Mouse (Mus musculus) frontal cortex, postnatal 25 days (tissue): ENCODE measurements at regions not wholly inside any gene's neighbourhood (a gene's known extent, or its start where the extent isn't known, plus 50 kb on each side); places are given as distances from the start of the nearest gene placed in this dataset.
A peak's percentile ranks its signal among the peaks of the same experiment; 100 is the strongest.

Experiments
- DNase-seq, 2 experiments: peaks; one replicate each; pipeline ENCODE4 v3.0.0; 2022; ENCODE audit warnings: low spot score in 2 of 2

DNA sequence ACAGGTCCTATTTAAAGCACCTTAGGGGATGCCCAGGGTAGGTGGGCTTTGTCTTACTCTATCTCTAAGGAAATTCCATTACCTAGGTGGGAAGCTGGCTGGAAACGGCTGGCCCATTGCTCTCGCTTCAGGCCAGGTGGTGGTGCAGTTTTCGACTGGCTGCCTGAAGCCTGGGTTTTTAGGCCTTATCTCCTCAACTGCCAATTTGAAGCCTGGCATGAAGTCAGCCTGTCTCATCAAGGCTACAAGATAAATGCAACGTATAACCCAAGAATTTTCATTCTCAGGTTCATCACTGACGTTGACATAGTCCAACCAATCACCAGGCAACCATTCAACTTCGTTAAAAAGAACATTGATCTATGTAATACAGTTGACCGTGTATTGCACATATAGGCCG, 417.3 kb upstream of the Gm6657 start:
- DNase-seq: no peak

- peak; percentile 88 to 89 for DNase-seq
Observed at GRCm38 (mm10) chr12:77780885-77781698, 412.9 kb upstream of the Gm6657 start.

GRCm38 (mm10) chr12:77783909-77784308, 410.1 kb upstream of the Gm6657 start:
- no peak for DNase-seq

DNA sequence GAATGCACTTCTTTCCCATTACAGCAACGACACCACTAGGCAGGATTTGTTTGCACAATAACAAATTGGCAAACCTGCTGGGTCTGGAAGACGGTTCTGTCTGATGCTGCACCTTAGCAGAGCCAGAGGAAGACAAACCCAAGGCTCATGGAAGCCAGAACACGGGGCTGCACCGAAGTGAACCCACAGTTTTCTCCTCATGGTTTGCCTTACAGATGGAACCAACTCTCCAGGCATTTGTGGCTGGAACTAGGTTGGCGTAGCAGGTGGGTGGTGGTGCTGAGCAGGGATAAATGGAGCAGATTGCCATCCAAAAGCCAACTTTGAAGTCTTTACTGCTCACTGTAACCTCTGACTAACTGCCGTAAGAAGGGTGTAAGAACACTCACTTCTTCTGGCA, 408.4 kb upstream of the Gm6657 start:
- DNase-seq: no peak

DNA sequence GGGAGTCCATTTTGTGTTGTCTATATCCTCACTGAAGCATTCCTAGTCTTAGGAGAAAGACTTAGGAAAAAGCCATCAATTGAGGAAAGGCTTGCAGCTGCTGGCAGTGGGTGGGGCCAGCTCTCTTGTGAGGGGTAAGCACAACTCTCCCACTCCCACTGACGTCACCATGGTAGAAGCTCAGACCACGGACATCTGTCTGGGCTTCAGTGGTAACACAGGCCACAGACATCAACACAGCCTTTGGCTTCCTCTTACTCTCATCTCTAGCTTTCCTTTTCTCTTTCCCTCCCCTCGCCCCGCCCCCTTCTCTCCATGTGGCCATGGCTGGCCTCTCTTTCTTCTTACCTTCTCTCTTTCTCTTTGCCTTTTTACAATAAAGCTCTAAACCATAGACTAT, 407.4 kb upstream of the Gm6657 start:
- no peak for DNase-seq

DNA sequence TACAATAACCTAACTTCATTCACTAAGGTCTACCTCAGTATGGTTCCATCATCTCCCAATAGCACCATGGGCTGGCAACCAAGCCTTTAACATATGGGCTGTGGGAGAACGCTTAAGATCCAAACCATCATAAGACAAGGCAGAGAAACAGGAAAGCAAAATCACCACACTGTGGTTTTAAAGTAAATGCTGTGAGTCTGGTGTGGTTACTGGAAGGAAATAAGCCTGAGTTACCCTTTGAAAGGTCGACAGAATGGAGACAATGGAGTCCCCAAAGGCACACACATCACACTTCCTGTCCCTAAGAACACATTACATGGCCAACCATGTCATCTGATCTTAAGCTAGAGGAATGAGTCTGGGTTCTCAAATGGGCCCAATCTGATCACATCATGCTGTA, 405.8 kb upstream of the Gm6657 start:
- no peak for DNase-seq

GRCm38 (mm10) chr12:77789427-77789826, 404.6 kb upstream of the Gm6657 start:
- no peak for DNase-seq

- no peak for DNase-seq
Observed at GRCm38 (mm10) chr12:77789871-77790270, 404.2 kb upstream of the Gm6657 start.

GRCm38 (mm10) chr12:77790891-77791672, 403.0 kb upstream of the Gm6657 start:
- no peak for DNase-seq

DNA sequence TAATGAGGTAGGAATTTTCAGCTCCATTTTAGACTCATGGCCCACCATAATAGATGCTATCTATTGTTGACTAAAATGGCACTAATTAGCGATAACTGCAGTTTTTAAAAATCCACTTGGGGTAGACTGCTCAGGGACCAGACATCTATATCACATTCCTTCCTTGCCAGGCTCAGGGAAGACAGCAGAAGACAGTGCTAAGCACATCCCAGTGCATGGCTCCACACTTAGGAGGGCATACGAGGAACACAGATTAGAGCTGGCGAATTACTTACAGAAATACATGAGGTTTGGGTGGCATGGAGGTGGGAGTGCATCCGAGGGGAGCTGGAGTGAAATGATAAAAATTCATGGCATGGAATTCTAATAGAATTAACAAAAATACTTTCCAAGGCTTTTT, 395.5 kb upstream of the Gm6657 start:
- no peak for DNase-seq

DNA sequence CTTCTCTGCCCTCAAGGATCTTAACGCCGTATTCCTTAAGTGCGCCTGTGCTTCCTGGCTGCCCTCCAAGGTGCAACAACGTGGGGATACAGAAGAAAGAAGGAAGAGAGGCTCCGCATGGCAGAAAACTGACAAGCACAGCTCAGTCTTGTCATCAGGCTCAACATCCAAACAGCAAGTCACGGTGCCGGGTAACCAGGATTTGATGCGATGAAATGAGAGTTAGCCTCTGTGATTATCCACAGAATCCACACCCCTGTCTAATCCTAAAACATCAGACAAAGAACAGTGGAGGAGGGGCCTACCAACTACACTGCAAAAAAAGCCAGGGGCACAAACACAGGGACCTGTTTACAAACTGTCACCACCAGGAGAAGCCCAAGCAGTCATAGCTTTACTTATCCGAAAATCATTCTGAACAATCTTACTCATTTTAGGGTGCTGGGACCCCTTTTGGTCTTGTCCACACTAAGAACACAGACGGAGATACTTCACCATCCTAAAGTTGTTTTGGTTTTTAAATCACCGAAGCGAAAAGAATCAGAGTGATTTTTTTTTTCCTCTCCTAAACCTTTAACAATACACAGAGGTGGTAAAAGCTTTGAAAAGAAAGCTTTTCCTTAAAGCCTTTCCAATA, 394.8 kb upstream of the Gm6657 start:
- no peak for DNase-seq

DNA sequence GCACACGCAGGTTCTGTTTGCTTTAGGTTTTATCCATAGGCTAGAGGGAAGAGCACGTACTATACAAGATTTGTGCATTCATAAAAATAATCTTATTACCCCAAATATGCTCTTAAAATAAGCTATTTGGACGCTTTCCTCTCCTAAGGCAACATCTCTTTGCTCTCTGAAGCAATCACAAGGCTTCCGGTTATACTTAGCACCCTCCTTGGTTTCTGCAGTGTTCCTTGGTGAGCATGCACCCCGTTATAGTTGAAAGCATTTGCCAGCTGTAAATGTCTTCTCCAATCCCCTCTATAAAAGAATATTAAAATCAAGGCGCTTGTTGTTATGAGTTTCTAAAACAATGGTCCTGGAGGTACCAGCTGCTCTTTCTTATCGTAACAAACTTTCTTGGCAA, 386.4 kb upstream of the Gm6657 start:
- no peak for DNase-seq

GRCm38 (mm10) chr12:77811276-77811675, 382.8 kb upstream of the Gm6657 start:
- no peak for DNase-seq

GRCm38 (mm10) chr12:77819456-77819855, 374.6 kb upstream of the Gm6657 start:
- DNase-seq: no peak

DNA sequence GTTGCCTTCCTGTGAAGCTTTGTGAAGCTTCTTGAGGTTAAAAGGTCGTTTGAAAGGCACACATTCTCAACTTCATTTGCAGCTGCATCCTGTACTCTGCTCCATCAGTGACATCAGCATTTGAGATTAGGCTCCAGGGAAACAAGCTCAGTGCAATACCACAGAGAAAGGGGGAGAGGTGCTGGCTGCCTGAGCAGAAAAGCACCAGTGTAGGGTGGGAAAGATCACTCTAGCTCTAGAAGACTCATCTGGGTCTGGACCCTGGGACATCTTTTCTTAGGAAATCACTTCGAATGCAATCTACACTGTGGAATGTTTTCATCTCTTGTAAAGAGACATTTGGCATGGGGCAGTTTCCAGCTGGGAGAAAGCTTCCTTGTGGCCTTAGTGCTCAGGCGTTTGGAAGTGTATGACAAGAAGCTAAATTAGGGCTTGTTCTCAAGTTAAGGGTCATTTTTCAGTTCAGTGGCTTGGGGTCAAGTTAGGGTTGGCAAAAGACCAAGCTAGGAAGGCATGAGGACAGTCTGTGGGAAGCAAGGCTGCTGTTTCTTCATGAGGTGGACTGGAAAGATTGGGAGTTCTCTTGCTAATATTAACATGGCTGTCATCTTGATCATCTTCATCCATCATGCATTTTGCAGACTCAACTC, 370.5 kb upstream of the Gm6657 start:
- DNase-seq: no peak

DNA sequence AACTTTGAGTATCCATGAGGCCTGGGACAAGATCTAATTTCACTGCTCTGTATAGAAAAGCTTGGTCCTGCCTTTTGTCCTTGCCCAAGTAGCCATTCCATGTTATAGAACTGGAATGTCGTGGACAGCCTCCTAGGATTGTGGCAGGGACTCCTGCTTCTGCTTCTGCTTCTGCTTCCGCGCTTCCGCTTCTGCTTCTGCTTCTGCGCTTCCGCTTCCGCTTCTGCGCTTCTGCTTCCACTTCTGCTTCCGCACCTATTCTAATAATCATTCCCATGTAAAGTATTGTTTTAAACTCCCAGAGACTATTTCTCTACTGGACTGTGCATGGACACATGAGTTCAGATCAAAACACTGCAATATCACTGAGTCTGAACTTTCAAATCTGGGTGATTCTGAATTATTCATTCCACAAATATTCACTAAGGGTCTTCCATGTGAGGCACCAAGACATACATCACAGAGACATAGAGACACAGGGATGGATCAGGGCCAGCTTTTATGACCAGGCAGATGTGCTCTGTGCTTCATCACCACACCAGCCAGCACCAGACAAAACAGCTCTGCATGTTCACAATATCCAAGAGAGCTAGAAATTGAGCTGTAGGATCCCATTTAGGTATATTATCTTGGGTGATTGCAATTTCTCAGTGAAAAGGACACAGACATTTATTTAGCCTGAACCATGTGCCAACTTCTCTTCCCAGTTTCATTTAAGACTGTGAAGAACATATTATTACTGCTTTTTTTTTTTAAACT, 360.5 kb upstream of the Gm6657 start:
- DNase-seq: no peak

- no peak for DNase-seq
Observed at GRCm38 (mm10) chr12:77834891-77835290, 359.2 kb upstream of the Gm6657 start.

DNA sequence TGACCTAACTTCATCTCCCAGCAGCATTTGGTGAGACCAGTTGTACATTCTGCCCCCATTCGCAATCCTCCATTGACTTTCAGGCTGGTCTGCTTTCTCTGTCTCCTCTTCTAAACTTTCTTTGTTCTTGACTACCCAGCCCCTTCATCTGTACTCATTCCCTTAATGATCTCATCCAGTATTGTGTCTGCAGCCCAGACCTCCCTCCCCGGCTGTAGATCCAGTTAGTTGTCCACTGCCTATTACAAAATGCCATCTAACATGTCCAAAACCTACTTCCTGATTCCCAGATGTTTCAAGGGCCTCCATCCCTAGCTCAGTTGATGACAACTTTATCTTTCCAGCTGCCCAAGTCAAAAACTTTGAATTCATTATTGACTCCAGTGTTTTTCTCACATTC, 357.8 kb upstream of the Gm6657 start:
- DNase-seq: no peak

DNA sequence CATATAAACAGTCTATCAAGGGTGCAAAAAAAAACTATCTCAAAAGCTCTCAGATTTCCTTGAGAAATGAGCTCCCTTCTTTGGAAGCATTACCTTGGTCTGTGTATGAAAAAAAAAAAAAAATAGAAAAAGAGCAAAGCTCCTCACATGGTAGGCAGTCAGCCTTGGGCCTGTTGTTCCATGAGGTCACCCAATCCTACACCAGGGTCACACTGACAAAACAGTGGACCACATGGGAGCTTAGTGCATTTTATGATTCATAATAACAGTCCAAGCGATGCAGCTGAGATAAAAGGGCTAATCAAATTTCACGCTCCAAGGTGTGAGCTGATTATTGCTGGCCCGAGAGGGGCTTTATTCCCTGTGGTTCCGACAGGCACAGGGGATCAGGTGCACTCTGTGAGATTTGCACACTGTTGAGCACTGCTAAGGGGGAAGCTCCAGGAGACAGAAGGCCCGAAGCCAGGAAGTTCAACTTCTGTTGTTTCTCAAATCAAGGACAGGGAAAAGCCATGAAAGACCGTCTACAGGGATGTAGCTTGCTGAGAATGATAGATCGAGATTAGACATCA, 352.1 kb upstream of the Gm6657 start:
- no peak for DNase-seq

- no peak for DNase-seq
Observed at GRCm38 (mm10) chr12:77852595-77853577, 341.2 kb upstream of the Gm6657 start.
